Mouse (Mus musculus) central nervous system, embryonic 14 days (tissue): ENCODE measurements around the gene Nrip1. TPM values are rescaled to one million over a fixed set of nuclear protein-coding genes. Genes with fewer than 3 reads are reported as not detected.

Source experiments
- polyA plus RNA-seq: library from polyadenylated mRNA; depleted of rRNA; stranded (reverse); fragments of >200 nt; gene quantifications from 2 replicates; pipeline ENCODE4 v1.2.3, GENCODE M21; 2012; rRNA removed

Gene Nrip1
- polyA plus RNA-seq: 6.6 and 7.0 TPM in 2 replicates

GRCm38 (mm10) chr16:76373671-76374091 is at the start of gene Nrip1:
Gene Nrip1, minus strand, starts transcription at chr16:76373827.

